Mouse (Mus musculus) embryonic fibroblast, embryonic 13.5 days (primary cell): ENCODE results near the gene Kif6.

Source experiments
- CTCF ChIP-seq: IDR thresholded peaks from 2 replicates; pipeline ENCODE4 v1.5.1; 2011; ENCODE audit warnings: mild to moderate bottlenecking, control low read depth, low read length, moderate library complexity, borderline replicate concordance; ENCODE audit not compliant: insufficient read depth
- POLR2A ChIP-seq: IDR thresholded peaks from 2 replicates; pipeline ENCODE4 v1.6.1; 2011; ENCODE audit warnings: low read depth, mild to moderate bottlenecking, control low read depth, low read length, moderate library complexity

GRCm38 (mm10) chr17:49867321-49868137, 252.6 kb downstream of the Kif6 start:
- TF ChIP-seq POLR2A (no peak), CTCF (no peak)
